Mouse (Mus musculus): ENCODE data around the gene Atp8a2. TPM values are rescaled to one million over a fixed set of nuclear protein-coding genes. Genes with fewer than 3 reads are reported as not detected.
A peak's percentile ranks its signal among the peaks of the same experiment; 100 is the strongest.

Gene Atp8a2
- total RNA-seq, 2 experiments from 2014 or later: 0.50 to 0.71 TPM

GRCm38 (mm10) chr14:59750005-59750404 lies 447.0 kb downstream of the Atp8a2 start:
- no peak overlapping the region for H3K4me3 ChIP-seq
- intact Hi-C loops (cut with DNase I): no loop called here

GRCm38 (mm10) chr14:59745676-59746075 lies 451.3 kb downstream of the Atp8a2 start:
- DNase-seq: no peak
- intact Hi-C loops (cut with DNase I): loop anchor here (10.0 kb wide), 1 partner anchor 269 kb away; no protein-coding TSS in a partner anchor
- TF ChIP-seq CTCF (IDR thresholded peaks at IDR 0.05): no peak
- Histone ChIP-seq H3K4me3 (no peak overlapping the region), H3K27ac (no peak overlapping the region)

More at GRCm38 (mm10) chr14:59750005-59750404, 447.0 kb downstream of the Atp8a2 start:
- no peak overlapping the region for H3K27ac ChIP-seq
- TF ChIP-seq CTCF (IDR thresholded peaks at IDR 0.05): no peak
- DNase-seq: no peak

- DNase-seq: no peak
- intact Hi-C loops (cut with DNase I): loop anchor here (10.0 kb wide), 1 partner anchor 273 kb away; no protein-coding TSS in a partner anchor
- Histone ChIP-seq H3K4me3 (no peak overlapping the region), H3K27ac (no peak overlapping the region)
- TF ChIP-seq CTCF (IDR thresholded peaks at IDR 0.05): no peak
Observed at GRCm38 (mm10) chr14:59741752-59742151, 455.2 kb downstream of the Atp8a2 start.

GRCm38 (mm10) chr14:59739446-59739845 lies 457.5 kb downstream of the Atp8a2 start:
- no peak for TF ChIP-seq CTCF (IDR thresholded peaks at IDR 0.05)
- peak; percentile 45 for DNase-seq
- Histone ChIP-seq H3K4me3 (no peak overlapping the region), H3K27ac (peak overlapping the region; percentile 32; the same call in 1 of the 2 replicates)
- intact Hi-C loops (cut with DNase I): no loop called here

- no peak for TF ChIP-seq CTCF (IDR thresholded peaks at IDR 0.05)
- Histone ChIP-seq H3K4me3 (no peak overlapping the region), H3K27ac (no peak overlapping the region)
- intact Hi-C loops (cut with DNase I): no loop called here
- DNase-seq: no peak
Observed at GRCm38 (mm10) chr14:59737734-59738294, 459.2 kb downstream of the Atp8a2 start.

GRCm38 (mm10) chr14:59736861-59737700 lies 459.9 kb downstream of the Atp8a2 start:
- intact Hi-C loops (cut with DNase I): no loop called here
- H3K4me3 ChIP-seq: no peak overlapping the region
- no peak for DNase-seq
- no peak overlapping the region for H3K27ac ChIP-seq
- TF ChIP-seq CTCF (IDR thresholded peaks at IDR 0.05): no peak

GRCm38 (mm10) chr14:59730043-59730390 lies 467.0 kb downstream of the Atp8a2 start:
- DNase-seq: no peak
- intact Hi-C loops (cut with DNase I): no loop called here
- TF ChIP-seq CTCF (IDR thresholded peaks at IDR 0.05): no peak
- Histone ChIP-seq H3K27ac (no peak overlapping the region), H3K4me3 (no peak overlapping the region)

GRCm38 (mm10) chr14:59729298-59730042 lies 467.5 kb downstream of the Atp8a2 start:
- intact Hi-C loops (cut with DNase I): loop anchor here (10.0 kb wide), 1 partner anchor 215 kb away; no protein-coding TSS in a partner anchor
- no peak for TF ChIP-seq CTCF (IDR thresholded peaks at IDR 0.05)
- no peak overlapping the region for H3K27ac ChIP-seq
- no peak overlapping the region for H3K4me3 ChIP-seq
- no peak for DNase-seq

GRCm38 (mm10) chr14:59727016-59727415 lies 470.0 kb downstream of the Atp8a2 start:
- DNase-seq: peak; percentile 63
- intact Hi-C loops (cut with DNase I): loop anchor here (2.0 to 10.0 kb wide), 2 partner anchors 102 to 218 kb away; partner anchors contain the start of gene Shisa2
- peak overlapping the region; percentile 75 for H3K27ac ChIP-seq
- no peak overlapping the region for H3K4me3 ChIP-seq
- TF ChIP-seq CTCF (IDR thresholded peaks at IDR 0.05): peak; percentile 46

- Histone ChIP-seq H3K27ac (0 out of 2 replicates have a peak overlapping the region, but pooled peaks have one; percentile 1), H3K4me3 (no peak overlapping the region)
- TF ChIP-seq CTCF (IDR thresholded peaks at IDR 0.05): no peak
- no peak for DNase-seq
- intact Hi-C loops (cut with DNase I): loop anchor here (10.0 kb wide), 1 partner anchor 222 kb away; no protein-coding TSS in a partner anchor
Observed at GRCm38 (mm10) chr14:59723163-59723562, 473.8 kb downstream of the Atp8a2 start.

- H3K27ac ChIP-seq: peak overlapping the region; percentile 84
- TF ChIP-seq CTCF (IDR thresholded peaks at IDR 0.05): no peak
- peak; percentile 76 for DNase-seq
- intact Hi-C loops (cut with DNase I): loop anchor here (2.0 to 10.0 kb wide), 3 partner anchors 45 to 223 kb away; no protein-coding TSS in a partner anchor
- peak overlapping the region; percentile 4; the same call in 1 of the 2 replicates for H3K4me3 ChIP-seq
Observed at GRCm38 (mm10) chr14:59721957-59722356, 475.0 kb downstream of the Atp8a2 start.

GRCm38 (mm10) chr14:59721356-59721755 lies 475.6 kb downstream of the Atp8a2 start:
- TF ChIP-seq CTCF (IDR thresholded peaks at IDR 0.05): no peak
- DNase-seq: peak; percentile 56
- Histone ChIP-seq H3K27ac (peak overlapping the region; percentile 84), H3K4me3 (peak overlapping the region; percentile 4; the same call in 1 of the 2 replicates)
- intact Hi-C loops (cut with DNase I): loop anchor here (2.0 to 10.0 kb wide), 3 partner anchors 45 to 223 kb away; no protein-coding TSS in a partner anchor
